Mouse (Mus musculus): ENCODE measurements at regions not wholly inside any gene's neighbourhood (a gene's known extent, or its start where the extent isn't known, plus 50 kb on each side); places are given as distances from the start of the nearest gene placed in this dataset.

- Histone ChIP-seq H3K4me3 (ENCODE audit: insufficient read depth, poor library complexity, severe bottlenecking) (no peak overlapping the region), H3K79me3 (ENCODE audit: low read depth) (no peaks in the 10 kb centered on the region), H3K36me3 (ENCODE audit: control insufficient read depth, insufficient read depth) (no peaks in the 10 kb centered on the region), H3K79me2 (ENCODE audit: control insufficient read depth, insufficient read depth) (no peaks in the 10 kb centered on the region), H3ac (ENCODE audit: control insufficient read depth, insufficient read length, low read depth) (no peak overlapping the region), H3K27me3 (ENCODE audit: control insufficient read depth, insufficient read depth, insufficient read length) (no peaks in the 10 kb centered on the region)
- no peak for TF ChIP-seq CEBPB (IDR thresholded peaks at IDR 0.05; ENCODE audit: low read depth)
- no peak for TF ChIP-seq CTCF (IDR thresholded peaks at IDR 0.05; ENCODE audit: control insufficient read depth, insufficient read depth, insufficient read length)
- no peak for TF ChIP-seq FOSL1 (IDR thresholded peaks at IDR 0.05; ENCODE audit: insufficient read depth, low read length, poor library complexity, severe bottlenecking)
- no peak for TF ChIP-seq MAX (IDR thresholded peaks at IDR 0.05)
- peak; percentile 15 for TF ChIP-seq USF1 (IDR thresholded peaks at IDR 0.05; ENCODE audit: low read depth)
Measured at GRCm38 (mm10) chr16:58303555-58303954, 104.7 kb upstream of the Dcbld2 start.

DNA sequence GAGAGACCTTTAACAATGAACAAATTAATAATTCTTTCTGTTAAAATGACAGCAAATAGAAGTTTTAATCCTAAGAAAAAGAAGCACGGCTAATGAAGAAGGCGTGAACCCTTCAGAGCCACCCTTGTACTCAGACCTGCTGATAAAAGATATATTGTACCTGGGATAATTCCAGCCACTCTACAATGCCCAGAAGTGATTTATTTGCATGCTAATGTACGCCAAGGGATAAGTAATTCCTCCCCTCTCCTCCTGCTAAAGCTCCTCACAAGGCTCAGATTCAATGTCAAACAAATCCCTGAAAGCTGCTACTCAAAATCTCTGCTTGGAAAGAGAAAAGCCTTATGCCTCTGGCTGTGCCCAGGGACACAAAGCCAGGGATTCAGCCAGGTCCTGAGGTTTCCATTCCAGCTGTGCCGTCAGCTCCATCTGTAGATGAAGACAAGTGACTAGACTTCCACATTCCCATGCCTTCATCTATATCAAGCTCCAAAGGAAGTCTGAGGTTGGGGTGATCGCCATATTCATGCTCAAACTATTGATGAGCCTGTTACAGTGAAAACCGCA lies 91.3 kb upstream of the Dcbld2 start:
- no peak for TF ChIP-seq MAX (IDR thresholded peaks at IDR 0.05)
- TF ChIP-seq USF1 (IDR thresholded peaks at IDR 0.05; ENCODE audit: low read depth): no peak
- TF ChIP-seq FOSL1 (IDR thresholded peaks at IDR 0.05; ENCODE audit: insufficient read depth, low read length, poor library complexity, severe bottlenecking): no peak
- no peak for TF ChIP-seq MYOD1 (IDR thresholded peaks at IDR 0.05; ENCODE audit: control insufficient read depth, insufficient read length, low read depth)
- no peak for TF ChIP-seq CEBPB (IDR thresholded peaks at IDR 0.05; ENCODE audit: low read depth)
- no peak for TF ChIP-seq CTCF (IDR thresholded peaks at IDR 0.05; ENCODE audit: control insufficient read depth, insufficient read depth, insufficient read length)
- TF ChIP-seq MYOG (IDR thresholded peaks at IDR 0.05; ENCODE audit: control insufficient read depth, extremely low read depth, insufficient read length): no peak
- H3ac ChIP-seq (ENCODE audit: control insufficient read depth, insufficient read length, low read depth): no peak overlapping the region
- no peaks in the 10 kb centered on the region for H3K36me3 ChIP-seq (ENCODE audit: control insufficient read depth, insufficient read depth)
- H3K79me3 ChIP-seq (ENCODE audit: low read depth): no peaks in the 10 kb centered on the region
- H3K27me3 ChIP-seq (ENCODE audit: control insufficient read depth, insufficient read depth, insufficient read length): no peaks in the 10 kb centered on the region
- H3K79me2 ChIP-seq (ENCODE audit: control insufficient read depth, insufficient read depth): no peaks in the 10 kb centered on the region
- no peak overlapping the region for H3K4me3 ChIP-seq (ENCODE audit: insufficient read depth, poor library complexity, severe bottlenecking)

DNA sequence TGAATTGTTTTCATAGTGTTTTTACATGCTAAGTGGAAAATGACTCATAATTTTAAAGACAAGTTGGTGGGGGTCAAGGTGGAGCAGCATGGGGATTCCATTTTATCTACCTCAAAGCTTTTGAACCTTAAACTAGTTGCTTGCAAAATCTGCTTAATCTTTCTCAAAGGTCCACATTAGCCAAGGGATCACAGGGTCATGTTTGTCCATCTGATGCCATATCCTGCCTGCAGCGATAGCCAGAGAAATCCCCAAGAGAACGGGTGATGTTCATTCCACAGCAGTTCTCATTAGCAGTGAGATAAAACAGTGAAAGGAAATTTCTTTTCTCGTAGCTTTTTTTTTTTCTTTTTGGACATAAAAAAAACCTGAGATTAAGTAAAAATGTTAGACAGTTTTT lies 77.2 kb upstream of the Dcbld2 start:
- Histone ChIP-seq H3K79me3 (ENCODE audit: low read depth) (no peaks in the 10 kb centered on the region), H3K4me3 (ENCODE audit: insufficient read depth, poor library complexity, severe bottlenecking) (no peak overlapping the region), H3K36me3 (ENCODE audit: control insufficient read depth, insufficient read depth) (no peaks in the 10 kb centered on the region), H3K79me2 (ENCODE audit: control insufficient read depth, insufficient read depth) (no peaks in the 10 kb centered on the region), H3K27me3 (ENCODE audit: control insufficient read depth, insufficient read depth, insufficient read length) (no peaks in the 10 kb centered on the region), H3ac (ENCODE audit: control insufficient read depth, insufficient read length, low read depth) (no peak overlapping the region)
- TF ChIP-seq FOSL1 (IDR thresholded peaks at IDR 0.05; ENCODE audit: insufficient read depth, low read length, poor library complexity, severe bottlenecking): no peak

- no peak for TF ChIP-seq MAX (IDR thresholded peaks at IDR 0.05)
- TF ChIP-seq FOSL1 (IDR thresholded peaks at IDR 0.05; ENCODE audit: insufficient read depth, low read length, poor library complexity, severe bottlenecking): peak; percentile 22
- H3K36me3 ChIP-seq (ENCODE audit: control insufficient read depth, insufficient read depth): no peaks in the 10 kb centered on the region
- H3K79me3 ChIP-seq (ENCODE audit: low read depth): no peaks in the 10 kb centered on the region
- no peak overlapping the region for H3ac ChIP-seq (ENCODE audit: control insufficient read depth, insufficient read length, low read depth)
- no peak overlapping the region for H3K4me3 ChIP-seq (ENCODE audit: insufficient read depth, poor library complexity, severe bottlenecking)
- no peaks in the 10 kb centered on the region for H3K27me3 ChIP-seq (ENCODE audit: control insufficient read depth, insufficient read depth, insufficient read length)
- no peaks in the 10 kb centered on the region for H3K79me2 ChIP-seq (ENCODE audit: control insufficient read depth, insufficient read depth)
Measured at GRCm38 (mm10) chr16:58343921-58344320, 64.3 kb upstream of the Dcbld2 start.

GRCm38 (mm10) chr16:58349354-58349753 lies 58.9 kb upstream of the Dcbld2 start:
- H3K27me3 ChIP-seq (ENCODE audit: control insufficient read depth, insufficient read depth, insufficient read length): no peaks in the 10 kb centered on the region
- no peaks in the 10 kb centered on the region for H3K79me2 ChIP-seq (ENCODE audit: control insufficient read depth, insufficient read depth)
- no peaks in the 10 kb centered on the region for H3K79me3 ChIP-seq (ENCODE audit: low read depth)
- no peak for TF ChIP-seq CEBPB (IDR thresholded peaks at IDR 0.05; ENCODE audit: low read depth)
- TF ChIP-seq MYOD1 (IDR thresholded peaks at IDR 0.05; ENCODE audit: control insufficient read depth, insufficient read length, low read depth): no peak
- no peak for TF ChIP-seq MYOG (IDR thresholded peaks at IDR 0.05; ENCODE audit: control insufficient read depth, extremely low read depth, insufficient read length)
- no peak for TF ChIP-seq USF1 (IDR thresholded peaks at IDR 0.05; ENCODE audit: low read depth)
- TF ChIP-seq MAX (IDR thresholded peaks at IDR 0.05): no peak
- TF ChIP-seq CTCF (IDR thresholded peaks at IDR 0.05; ENCODE audit: control insufficient read depth, insufficient read depth, insufficient read length): no peak
- no peak for TF ChIP-seq FOSL1 (IDR thresholded peaks at IDR 0.05; ENCODE audit: insufficient read depth, low read length, poor library complexity, severe bottlenecking)
- no peak overlapping the region for H3ac ChIP-seq (ENCODE audit: control insufficient read depth, insufficient read length, low read depth)
- H3K36me3 ChIP-seq (ENCODE audit: control insufficient read depth, insufficient read depth): no peaks in the 10 kb centered on the region
- no peak overlapping the region for H3K4me3 ChIP-seq (ENCODE audit: insufficient read depth, poor library complexity, severe bottlenecking)

- H3K79me3 ChIP-seq (ENCODE audit: low read depth): no peaks in the 10 kb centered on the region
- H3ac ChIP-seq (ENCODE audit: control insufficient read depth, insufficient read length, low read depth): no peak overlapping the region
- no peak for TF ChIP-seq FOSL1 (IDR thresholded peaks at IDR 0.05; ENCODE audit: insufficient read depth, low read length, poor library complexity, severe bottlenecking)
- TF ChIP-seq MYOD1 (IDR thresholded peaks at IDR 0.05; ENCODE audit: control insufficient read depth, insufficient read length, low read depth): peak; percentile 39
- no peaks in the 10 kb centered on the region for H3K79me2 ChIP-seq (ENCODE audit: control insufficient read depth, insufficient read depth)
- no peaks in the 10 kb centered on the region for H3K36me3 ChIP-seq (ENCODE audit: control insufficient read depth, insufficient read depth)
- H3K4me3 ChIP-seq (ENCODE audit: insufficient read depth, poor library complexity, severe bottlenecking): no peak overlapping the region
- no peaks in the 10 kb centered on the region for H3K27me3 ChIP-seq (ENCODE audit: control insufficient read depth, insufficient read depth, insufficient read length)
Measured at GRCm38 (mm10) chr16:58349802-58350201, 58.4 kb upstream of the Dcbld2 start.

Measured in C2C12 (cell line).